Mouse (Mus musculus) MEL (cell line): ENCODE measurements around the gene Sucnr1. TPM values are rescaled to one million over a fixed set of nuclear protein-coding genes. Genes with fewer than 3 reads are reported as not detected.
"Not testable (repeated sequence)": the region's sequence is repeated elsewhere in the genome, so short reads cannot be mapped to it uniquely, and the experiment has no call there.

Source experiments
- DNase-seq: peaks from one replicate; pipeline ENCODE4 v3.0.0; 2011; ENCODE audit warnings: low read depth, low spot score
- H3K27ac ChIP-seq: 2 replicates; pipeline ENCODE4 v1.5.1; 2012; ENCODE audit warnings: low read depth, mild to moderate bottlenecking, control low read depth, low read length, moderate library complexity; ENCODE audit not compliant: control insufficient read depth
- H3K27me3 ChIP-seq, 2 experiments: fragments of 150-350 bp in 1 of 2; sonication (generic) in 1 of 2; 2 replicates each; pipeline ENCODE4 v1.6.1; 2012; ENCODE audit warnings: low read length in 2 of 2, mild to moderate bottlenecking in 2 of 2, improper control_type of control experiment in 1 of 2, moderate library complexity in 1 of 2; ENCODE audit not compliant: insufficient read depth in 2 of 2, control insufficient read depth in 1 of 2
- H3K36me3 ChIP-seq, 2 experiments: 2 replicates each; pipeline ENCODE4 v1.6.1; 2012 to 2014; ENCODE audit warnings: low read length in 2 of 2, improper control_type of control experiment in 1 of 2, inconsistent platforms in 1 of 2, mild to moderate bottlenecking in 1 of 2; ENCODE audit not compliant: insufficient read depth in 2 of 2, control insufficient read depth in 1 of 2
- H3K4me1 ChIP-seq, 2 experiments: fragments of 150-350 bp in 1 of 2; sonication (generic) in 1 of 2; 2 replicates each; pipeline ENCODE4 v1.6.1; 2012; ENCODE audit warnings: low read length in 2 of 2, improper control_type of control experiment in 1 of 2, mild to moderate bottlenecking in 1 of 2; ENCODE audit not compliant: insufficient read depth in 2 of 2, control insufficient read depth in 1 of 2
- H3K4me3 ChIP-seq, 2 experiments: fragments of 150-350 bp in 1 of 2; sonication (generic) in 1 of 2; 2 replicates each; pipeline ENCODE4 v1.5.1; 2012; ENCODE audit warnings: low read depth in 2 of 2, low read length in 2 of 2, mild to moderate bottlenecking in 2 of 2, moderate library complexity in 2 of 2, control low read depth in 1 of 2, improper control_type of control experiment in 1 of 2; ENCODE audit not compliant: control insufficient read depth in 1 of 2, insufficient read depth in 1 of 2
- H3K79me2 ChIP-seq: 2 replicates; pipeline ENCODE4 v1.6.1; 2012; ENCODE audit warnings: mild to moderate bottlenecking, low read length, moderate library complexity; ENCODE audit not compliant: control insufficient read depth, poor library complexity, insufficient read depth
- H3K9ac ChIP-seq: 2 replicates; pipeline ENCODE4 v1.6.1; 2012; ENCODE audit warnings: low read depth, mild to moderate bottlenecking, control low read depth, low read length, moderate library complexity; ENCODE audit not compliant: control insufficient read depth, poor library complexity, severe bottlenecking
- H3K9me3 ChIP-seq: fragments of 150-350 bp; sonication (generic); replicated peaks from 2 replicates; pipeline ENCODE4 v1.6.1; 2012; ENCODE audit warnings: mild to moderate bottlenecking, low read length, improper control_type of control experiment, moderate library complexity; ENCODE audit not compliant: insufficient read depth
- CHD2 ChIP-seq: IDR thresholded peaks from 2 replicates; pipeline ENCODE4 v1.6.1; 2011; ENCODE audit warnings: low read length, improper control_type of control experiment
- EP300 ChIP-seq, 2 experiments: IDR thresholded peaks; 2 replicates each; pipeline ENCODE4 v1.6.1; 2011; ENCODE audit warnings: improper control_type of control experiment in 2 of 2, low read length in 2 of 2, low read depth in 1 of 2, mild to moderate bottlenecking in 1 of 2
- GATA1 ChIP-seq: IDR thresholded peaks from 2 replicates; pipeline ENCODE4 v1.6.1; 2011; ENCODE audit warnings: low read depth, low read length, improper control_type of control experiment
- HCFC1 ChIP-seq: IDR thresholded peaks from 2 replicates; pipeline ENCODE4 v1.6.1; 2012; ENCODE audit warnings: low read depth, mild to moderate bottlenecking, inconsistent platforms, low read length, improper control_type of control experiment, moderate library complexity
- MAX ChIP-seq: IDR thresholded peaks from 2 replicates; pipeline ENCODE4 v1.6.1; 2011; ENCODE audit warnings: low read length, improper control_type of control experiment
- MYC ChIP-seq: IDR thresholded peaks from 2 replicates; pipeline ENCODE4 v1.6.1; 2011; ENCODE audit warnings: low read depth, mild to moderate bottlenecking, low read length, improper control_type of control experiment, moderate library complexity
- NRF1 ChIP-seq: IDR thresholded peaks from 2 replicates; pipeline ENCODE4 v1.6.1; 2014; ENCODE audit warnings: low read depth, mild to moderate bottlenecking, inconsistent platforms, low read length, improper control_type of control experiment, moderate library complexity; ENCODE audit not compliant: poor library complexity, insufficient read depth, severe bottlenecking
- RAD21 ChIP-seq: IDR thresholded peaks from 2 replicates; pipeline ENCODE4 v1.6.1; 2011; ENCODE audit warnings: mild to moderate bottlenecking, low read depth, low read length, improper control_type of control experiment
- SIN3A ChIP-seq: IDR thresholded peaks from 2 replicates; pipeline ENCODE4 v1.6.1; 2012; ENCODE audit warnings: low read length, improper control_type of control experiment, inconsistent platforms
- TBP ChIP-seq: IDR thresholded peaks from 2 replicates; pipeline ENCODE4 v1.8.0; 2011; ENCODE audit warnings: low read depth, low read length, improper control_type of control experiment
- TCF12 ChIP-seq: IDR thresholded peaks from 2 replicates; pipeline ENCODE4 v1.6.1; 2014; ENCODE audit warnings: low read depth, mild to moderate bottlenecking, inconsistent platforms, low read length, improper control_type of control experiment, moderate library complexity
- USF1 ChIP-seq: IDR thresholded peaks from 2 replicates; pipeline ENCODE4 v1.6.1; 2014; ENCODE audit warnings: low read depth, mild to moderate bottlenecking, inconsistent platforms, low read length, improper control_type of control experiment, moderate library complexity
- ZC3H11A ChIP-seq: IDR thresholded peaks from 2 replicates; pipeline ENCODE4 v1.6.1; 2012; ENCODE audit warnings: low read depth, mild to moderate bottlenecking, inconsistent platforms, low read length, improper control_type of control experiment
- ZMIZ1 ChIP-seq: IDR thresholded peaks from 2 replicates; pipeline ENCODE4 v1.6.1; 2012; ENCODE audit warnings: low read depth, mild to moderate bottlenecking, inconsistent platforms, low read length, improper control_type of control experiment, moderate library complexity
- polyA plus RNA-seq, 2 experiments: library from polyadenylated mRNA; stranded (reverse) in 1 of 2; unstranded in 1 of 2; fragments of >175 nt in 1 of 2; fragments of >200 nt in 1 of 2; gene quantifications; 2 replicates each; pipeline versions ENCODE4 v1.2.1 to v1.2.4; 2012; ENCODE audit warnings: low replicate concordance in 2 of 2, low read depth in 1 of 2; ENCODE audit not compliant: insufficient read length in 2 of 2, insufficient read depth in 1 of 2, missing spikeins in 1 of 2
- total RNA-seq: library from RNA; depleted of rRNA; stranded (reverse); fragments of 300-350 nt; gene quantifications from 2 replicates; pipeline ENCODE4 v1.2.3, GENCODE M21; 2012

Sucnr1 gene
- total and polyA plus RNA-seq, 3 experiments, result not detected

GRCm38 (mm10) chr3:60098521-60098920, 16.9 kb downstream of the Sucnr1 start:
- no peaks in the 10 kb centered on the region for H3K79me2 ChIP-seq
- DNase-seq, result no peak
- H3K27ac ChIP-seq, result no peak overlapping the region
- H3K9ac ChIP-seq, result no peak overlapping the region
- H3K36me3 ChIP-seq, result peaks cover 0 to 14% of the 10 kb centered on the region in 2 experiments; a peak in 2 of 4 replicates
- H3K4me1 ChIP-seq, result peaks cover 10 to 14% of the 10 kb centered on the region in 2 experiments
- TF ChIP-seq TCF12 (no peak), RAD21 (no peak)
- no peaks in the 10 kb centered on the region for H3K27me3 ChIP-seq
- no peaks in the 10 kb centered on the region for H3K9me3 ChIP-seq
- no peak overlapping the region for H3K4me3 ChIP-seq

DNA sequence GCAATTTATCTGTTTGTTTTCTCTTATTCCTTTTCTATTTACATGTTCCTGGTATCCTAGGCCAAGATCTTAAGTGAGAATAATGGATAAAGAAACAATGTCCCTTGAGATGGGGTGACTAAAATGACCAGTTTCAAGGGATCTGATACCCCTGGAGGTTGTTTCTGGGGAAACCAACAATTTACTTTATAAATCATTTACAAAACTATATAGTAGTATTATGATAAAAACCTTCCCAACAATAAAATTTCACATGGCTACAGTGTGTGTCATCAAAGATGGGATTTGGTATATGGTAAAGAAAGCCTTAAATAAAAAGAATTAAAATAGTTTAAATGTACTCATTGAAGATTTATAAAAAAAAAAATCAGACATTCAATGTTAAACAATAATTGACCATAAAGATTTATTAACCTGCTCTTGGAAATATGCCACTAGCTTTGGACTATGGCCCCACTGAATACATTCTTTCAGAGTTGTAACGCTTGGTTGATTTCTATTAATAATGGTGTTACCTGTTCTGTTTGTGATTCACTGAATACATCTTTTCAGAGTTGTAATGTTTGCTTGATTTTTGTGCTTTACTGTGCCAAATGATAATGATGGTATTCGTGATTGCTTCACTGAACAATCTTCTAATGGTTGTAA, 22.9 kb downstream of the Sucnr1 start:
- DNase-seq, result no peak
- Histone ChIP-seq H3K4me3 (no peak overlapping the region), H3K9me3 (no peaks in the 10 kb centered on the region), H3K27me3 (no peaks in the 10 kb centered on the region), H3K4me1 (peaks cover 2 to 8% of the 10 kb centered on the region in 2 experiments; a peak in 2 of 4 replicates), H3K27ac (no peak overlapping the region)
- TF ChIP-seq CHD2 (no peak), MYC (no peak), SIN3A (no peak), TBP (no peak), USF1 (no peak), EP300 (IDR thresholded peaks at IDR 0.05; ENCODE audit: low read depth in 1 of 2, low read length in 2 of 2) (no peak), HCFC1 (no peak), NRF1 (no peak), GATA1 (no peak), ZC3H11A (no peak), RAD21 (no peak), ZMIZ1 (no peak), MAX (no peak)
- TF ChIP-seq, all 39 proteins: peak for 0
- Histone ChIP-seq H3K36me3 (peaks cover 0 to 9% of the 10 kb centered on the region in 2 experiments; a peak in 2 of 4 replicates), H3K79me2 (no peaks in the 10 kb centered on the region), H3K9ac (no peak overlapping the region)

DNA sequence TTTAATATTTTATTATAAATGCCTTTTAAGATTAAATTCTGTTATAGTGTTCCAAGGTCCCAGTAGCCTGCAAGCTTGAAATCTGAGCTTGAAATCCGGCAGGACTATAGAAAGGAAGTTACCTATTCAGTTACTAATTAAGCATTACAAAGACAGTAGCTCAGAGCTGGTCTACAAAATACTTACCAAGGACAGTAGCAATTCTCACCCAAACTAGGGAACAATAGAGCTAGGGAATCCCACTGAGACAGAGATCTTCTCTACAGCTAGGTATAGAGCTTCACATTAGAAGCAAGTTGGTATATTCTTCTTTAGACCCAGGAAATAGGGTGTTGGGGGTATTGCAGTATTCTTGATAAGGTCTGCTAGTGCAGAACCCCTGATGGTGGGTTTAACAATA, 24.8 kb downstream of the Sucnr1 start:
- H3K27ac ChIP-seq, H3K36me3 ChIP-seq, DNase-seq, H3K79me2 ChIP-seq, H3K27me3 ChIP-seq, H3K4me3 ChIP-seq, H3K9me3 ChIP-seq, H3K9ac ChIP-seq, H3K4me1 ChIP-seq: not testable (repeated sequence)
